Mouse (Mus musculus) spleen, adult 2 months (tissue): ENCODE results near the gene Polr3c.

Source experiments
- CTCF ChIP-seq: fragments of 200-500 bp; IDR thresholded peaks from 2 replicates; pipeline ENCODE4 v1.5.1; 2011; ENCODE audit warnings: mild to moderate bottlenecking, inconsistent platforms; ENCODE audit not compliant: insufficient read depth, insufficient read length, insufficient replicate concordance; ENCODE audit errors: extremely low read depth
- POLR2A ChIP-seq: fragments of 200-500 bp; IDR thresholded peaks from 2 replicates; pipeline ENCODE4 v1.6.1; 2011; ENCODE audit warnings: low read depth, low read length, inconsistent platforms

DNA sequence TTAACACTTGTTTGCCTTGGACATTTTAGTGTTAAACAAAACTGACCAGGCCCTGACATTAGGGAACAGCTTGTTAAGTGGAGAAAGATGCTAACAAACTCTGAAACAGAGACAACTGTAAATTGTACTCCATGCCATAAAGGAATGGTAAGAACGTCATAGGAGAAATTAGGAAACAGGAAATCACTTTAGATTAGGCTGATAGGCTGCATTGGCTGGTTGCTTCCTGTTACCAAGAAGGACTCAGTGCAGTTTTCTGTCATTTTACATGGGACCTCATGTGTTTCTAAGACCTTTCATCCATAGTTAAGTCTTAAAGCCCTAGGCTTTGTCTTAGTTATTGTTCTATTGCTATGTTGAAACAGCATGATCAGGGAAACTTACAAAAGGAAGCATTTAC lies 19.4 kb upstream of the Polr3c start:
- TF ChIP-seq CTCF: no peak
- no peak for TF ChIP-seq POLR2A
